15 mouse cellular contexts compared by ENCODE assay signal in genomic region chr10:110982771-110983170, GRCm38 (mm10).
"Had no signal": no experiment of that assay in that cellular context is flagged by ENCODE, and none has a peak within 500 bp of the region (broad histone marks: within the 10 kb centered on the region; RNA-seq: fewer than 3 reads in every experiment).

No protein-coding gene starts in this region.

- H3K27me3 ChIP-seq: limb, embryonic 15.5 days; neural tube, embryonic 15.5 days had no signal

- DNase-seq: layer of hippocampus, adult 9-11 months; layer of hippocampus, postnatal 36 days; lung, embryonic 14.5 days; lung, postnatal 10 days; lung, postnatal 4 days; midbrain, embryonic 14.5 days; right cerebral cortex, adult 18-20 months; right cerebral cortex, postnatal 25 days; thymus, postnatal 4 days had no signal

- H3K9ac ChIP-seq: limb, embryonic 15.5 days; liver, embryonic 14.5 days; lung, embryonic 14.5 days; neural tube, embryonic 15.5 days had no signal

- H3K9me3 ChIP-seq: limb, embryonic 15.5 days; midbrain, embryonic 10.5 days; neural tube, embryonic 15.5 days had no signal

- H3K27ac ChIP-seq: limb, embryonic 15.5 days; liver, embryonic 14.5 days; midbrain, embryonic 10.5 days; neural tube, embryonic 15.5 days; stomach, postnatal 0 days had no signal

- H3K4me1 ChIP-seq: limb, embryonic 15.5 days; midbrain, embryonic 10.5 days; neural tube, embryonic 15.5 days had no signal

- H3K4me2 ChIP-seq: limb, embryonic 15.5 days; lung, embryonic 14.5 days; neural tube, embryonic 15.5 days had no signal

- H3K4me3 ChIP-seq: limb, embryonic 15.5 days; midbrain, embryonic 10.5 days; myocyte; neural tube, embryonic 15.5 days had no signal
